Mouse (Mus musculus) intestine, embryonic 16.5 days (tissue): ENCODE results near the gene Plxna1. TPM values are rescaled to one million over a fixed set of nuclear protein-coding genes. Genes with fewer than 3 reads are reported as not detected.

Experiments used
- ATAC-seq: fragments of 200-750 bp; cut with Nextera tagmentation; 2 replicates; pipeline ENCODE4 v1.8.0; 2017; ENCODE audit warnings: moderate TSS enrichment, moderate library complexity
- H3K27ac ChIP-seq: fragments of 300-500 bp; sonication (generic); 2 replicates; pipeline ENCODE4 v1.5.1; 2014; ENCODE audit warnings: mild to moderate bottlenecking, low read length
- H3K27me3 ChIP-seq: fragments of 300-500 bp; sonication (generic); replicated peaks from 2 replicates; pipeline ENCODE4 v1.6.1; 2014; ENCODE audit warnings: low read length, control low read depth, mixed read lengths; ENCODE audit not compliant: control insufficient read depth, insufficient read depth
- H3K36me3 ChIP-seq: fragments of 300-500 bp; sonication (generic); 2 replicates; pipeline ENCODE4 v1.6.1; 2014; ENCODE audit warnings: low read length, control low read depth; ENCODE audit not compliant: control insufficient read depth, insufficient read depth
- H3K4me1 ChIP-seq: fragments of 300-500 bp; sonication (generic); 2 replicates; pipeline ENCODE4 v1.6.1; 2014; ENCODE audit warnings: low read length, control low read depth, mixed read lengths; ENCODE audit not compliant: control insufficient read depth, insufficient read depth
- H3K4me2 ChIP-seq: fragments of 300-500 bp; sonication (generic); 2 replicates; pipeline ENCODE4 v1.6.1; 2014; ENCODE audit warnings: low read depth, low read length, control low read depth
- H3K4me3 ChIP-seq: fragments of 300-500 bp; sonication (generic); 2 replicates; pipeline ENCODE4 v1.5.1; 2014; ENCODE audit warnings: mild to moderate bottlenecking, low read length
- H3K9ac ChIP-seq: fragments of 300-500 bp; sonication (generic); 2 replicates; pipeline ENCODE4 v1.6.1; 2014; ENCODE audit warnings: low read depth, low read length
- H3K9me3 ChIP-seq: fragments of 300-500 bp; sonication (generic); 2 replicates; pipeline ENCODE4 v1.6.1; 2016; ENCODE audit warnings: low read length, control low read depth; ENCODE audit not compliant: control insufficient read depth
- WGBS: fragments of 180-500 bp; shearing (Covaris S2); extraction: QIAGEN DNeasy Blood & Tissue Kit; methylation state at CpG from one replicate; pipeline ENCODE4 v1.1.7; 2014; 5-methylcytosine and 5-hydroxymethylcytosine counted together
- polyA plus RNA-seq: library from polyadenylated mRNA; unstranded; fragments of >200 nt; fragmentation: Nextera tagmentation; extraction: Ambion mirVana; gene quantifications from 2 replicates; pipeline ENCODE4 v1.2.1, GENCODE M21; 2015

Plxna1 gene
- polyA plus RNA-seq, 1 experiment from 2014 or later = 5.4 TPM

GRCm38 (mm10) chr6:89364342-89364741 lies 1.9 kb upstream of the Plxna1 start:
- no peak for ATAC-seq

GRCm38 (mm10) chr6:89363107-89363451 lies 659 bp upstream of the Plxna1 start:
- peak overlapping the region; percentile 74 for H3K9ac ChIP-seq
- no peak for ATAC-seq
- H3K4me1 ChIP-seq = peaks cover 28% of the 10 kb centered on the region
- H3K27me3 ChIP-seq = no peaks in the 10 kb centered on the region
- no peaks in the 10 kb centered on the region for H3K36me3 ChIP-seq
- 7% methylated on average over 16 of the region's 16 CpGs for WGBS
- no peak overlapping the region for H3K27ac ChIP-seq
- H3K4me3 ChIP-seq = peak overlapping the region; percentile 77
- H3K4me2 ChIP-seq = peak overlapping the region; percentile 98
- no peaks in the 10 kb centered on the region for H3K9me3 ChIP-seq

More at GRCm38 (mm10) chr6:89364342-89364741, 1.9 kb upstream of the Plxna1 start:
- 68% methylated on average over 3 of the region's 3 CpGs for WGBS
- Histone ChIP-seq H3K27ac (no peak overlapping the region), H3K4me3 (no peak overlapping the region), H3K9me3 (no peaks in the 10 kb centered on the region), H3K4me2 (no peak overlapping the region), H3K36me3 (no peaks in the 10 kb centered on the region), H3K9ac (no peak overlapping the region), H3K4me1 (peaks cover 24% of the 10 kb centered on the region), H3K27me3 (no peaks in the 10 kb centered on the region)

GRCm38 (mm10) chr6:89361418-89362280 lies 771 bp downstream of the Plxna1 start:
- 1% methylated on average over 75 of the region's 80 CpGs for WGBS
- Histone ChIP-seq H3K4me1 (peaks cover 28% of the 10 kb centered on the region), H3K9me3 (no peaks in the 10 kb centered on the region)

GRCm38 (mm10) chr6:89360709-89361417 lies 1.6 kb downstream of the Plxna1 start:
- Histone ChIP-seq H3K4me2 (peak overlapping the region; percentile 98), H3K9me3 (no peaks in the 10 kb centered on the region), H3K36me3 (0 out of 2 replicates have a peak, but pooled peaks cover 4% of the 10 kb centered on the region), H3K27ac (no peak overlapping the region), H3K4me3 (peak overlapping the region; percentile 77), H3K27me3 (no peaks in the 10 kb centered on the region), H3K4me1 (peaks cover 28% of the 10 kb centered on the region), H3K9ac (peak overlapping the region; percentile 94)
- ATAC-seq = no peak; the same call in 1 of the 2 replicates
- 52% methylated on average over 8 of the region's 8 CpGs for WGBS

More at GRCm38 (mm10) chr6:89361418-89362280, 771 bp downstream of the Plxna1 start:
- Histone ChIP-seq H3K4me3 (peak overlapping the region; percentile 77), H3K27ac (peak overlapping the region; percentile 55), H3K9ac (peak overlapping the region; percentile 94), H3K36me3 (no peaks in the 10 kb centered on the region), H3K27me3 (no peaks in the 10 kb centered on the region), H3K4me2 (peak overlapping the region; percentile 98)
- peak; percentile 63 for ATAC-seq

GRCm38 (mm10) chr6:89359771-89360708 lies 2.4 kb downstream of the Plxna1 start:
- H3K9ac ChIP-seq = peak overlapping the region; percentile 94
- ATAC-seq = no peak
- 0 out of 2 replicates have a peak, but pooled peaks cover 5% of the 10 kb centered on the region for H3K36me3 ChIP-seq
- H3K27me3 ChIP-seq = no peaks in the 10 kb centered on the region
- H3K4me3 ChIP-seq = peak overlapping the region; percentile 77
- H3K4me2 ChIP-seq = peak overlapping the region; percentile 98
- peaks cover 28% of the 10 kb centered on the region for H3K4me1 ChIP-seq
- no peak overlapping the region for H3K27ac ChIP-seq
- WGBS = 55% methylated on average over 20 of the region's 20 CpGs
- no peaks in the 10 kb centered on the region for H3K9me3 ChIP-seq

- 0 out of 2 replicates have a peak overlapping the region, but pooled peaks have one; percentile 20 for H3K9ac ChIP-seq
- no peaks in the 10 kb centered on the region for H3K9me3 ChIP-seq
- no peak overlapping the region for H3K27ac ChIP-seq
- WGBS = 74% methylated on average over 3 of the region's 3 CpGs
- H3K4me2 ChIP-seq = no peak overlapping the region
- H3K36me3 ChIP-seq = 0 out of 2 replicates have a peak, but pooled peaks cover 5% of the 10 kb centered on the region
- H3K27me3 ChIP-seq = no peaks in the 10 kb centered on the region
- no peak overlapping the region for H3K4me3 ChIP-seq
- peaks cover 28% of the 10 kb centered on the region for H3K4me1 ChIP-seq
- ATAC-seq = no peak
Observed at GRCm38 (mm10) chr6:89359192-89359591, 3.2 kb downstream of the Plxna1 start.

- WGBS = 67% methylated on average over 7 of the region's 7 CpGs
- Histone ChIP-seq H3K4me1 (peaks cover 45% of the 10 kb centered on the region), H3K36me3 (0 out of 2 replicates have a peak, but pooled peaks cover 9% of the 10 kb centered on the region), H3K4me2 (no peak overlapping the region), H3K4me3 (no peak overlapping the region), H3K27ac (no peak overlapping the region), H3K9ac (no peak overlapping the region), H3K9me3 (no peaks in the 10 kb centered on the region), H3K27me3 (no peaks in the 10 kb centered on the region)
- ATAC-seq = no peak
Observed at GRCm38 (mm10) chr6:89355661-89356060, 6.8 kb downstream of the Plxna1 start.

- Histone ChIP-seq H3K9me3 (no peaks in the 10 kb centered on the region), H3K9ac (no peak overlapping the region), H3K27ac (no peak overlapping the region), H3K27me3 (no peaks in the 10 kb centered on the region), H3K4me2 (no peak overlapping the region), H3K4me1 (peaks cover 38% of the 10 kb centered on the region), H3K4me3 (no peak overlapping the region), H3K36me3 (0 out of 2 replicates have a peak, but pooled peaks cover 15% of the 10 kb centered on the region)
- no peak for ATAC-seq
- WGBS = 82% methylated on average over 12 of the region's 12 CpGs
Observed at GRCm38 (mm10) chr6:89354726-89355125, 7.7 kb downstream of the Plxna1 start.
